Mouse (Mus musculus) lung, adult 2 months (tissue): ENCODE data around the gene Hmcn1.

Source experiments
- CTCF ChIP-seq: fragments of 200-500 bp; IDR thresholded peaks from 2 replicates; pipeline ENCODE4 v1.5.1; 2011; ENCODE audit warnings: mild to moderate bottlenecking, low read length, control low read depth; ENCODE audit not compliant: insufficient read depth
- POLR2A ChIP-seq: fragments of 200-500 bp; IDR thresholded peaks from 2 replicates; pipeline ENCODE4 v1.6.1; 2011; ENCODE audit warnings: low read depth, mild to moderate bottlenecking, control low read depth, low read length, borderline replicate concordance; ENCODE audit errors: extremely low read depth

DNA sequence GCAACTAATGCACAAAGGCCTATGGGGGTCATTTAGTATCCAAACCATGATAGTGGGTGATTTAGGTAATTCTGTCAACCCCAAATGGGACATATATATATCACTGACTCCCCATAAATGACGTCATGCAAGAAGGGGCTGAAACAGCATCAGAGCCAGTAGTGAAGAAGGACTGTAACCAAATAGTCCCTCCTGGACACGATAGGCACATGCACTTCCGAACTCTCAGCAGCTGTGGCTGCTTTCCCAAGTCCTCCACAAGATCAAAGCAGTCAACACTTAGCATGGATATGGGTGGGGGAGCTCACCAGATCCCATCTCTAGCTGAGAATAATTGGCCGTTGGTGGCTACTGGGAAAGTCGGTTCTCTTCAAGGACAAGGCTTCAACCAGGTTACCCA lies 42.2 kb downstream of the Hmcn1 start:
- no peak for TF ChIP-seq POLR2A
- no peak for TF ChIP-seq CTCF
